Mouse (Mus musculus): Measurements from ENCODE around the gene Slit1.

Slit1 gene

GRCm38 (mm10) chr19:41657446-41657845 lies 86.0 kb downstream of the Slit1 start:
- intact Hi-C loops (cut with DNase I), result no loop called here

- intact Hi-C loops (cut with DNase I), result loop anchor here (1.0 kb wide), 1 partner anchor 103 kb away; no protein-coding TSS in a partner anchor
These were observed 86.8 kb downstream of the Slit1 start for GRCm38 (mm10) chr19:41656671-41657070.

GRCm38 (mm10) chr19:41655970-41656369 lies 87.5 kb downstream of the Slit1 start:
- intact Hi-C loops (cut with DNase I), result loop anchor here (1.0 kb wide), 1 partner anchor 103 kb away; no protein-coding TSS in a partner anchor

GRCm38 (mm10) chr19:41655089-41655783 lies 88.2 kb downstream of the Slit1 start:
- intact Hi-C loops (cut with DNase I), result no loop called here

GRCm38 (mm10) chr19:41651967-41652366 lies 91.5 kb downstream of the Slit1 start:
- intact Hi-C loops (cut with DNase I), result no loop called here

GRCm38 (mm10) chr19:41649394-41649793 lies 94.1 kb downstream of the Slit1 start:
- intact Hi-C loops (cut with DNase I), result no loop called here

GRCm38 (mm10) chr19:41646947-41647631 lies 96.4 kb downstream of the Slit1 start:
- intact Hi-C loops (cut with DNase I), result loop anchor here (2.0 kb wide), 1 partner anchor 118 kb away; no protein-coding TSS in a partner anchor

GRCm38 (mm10) chr19:41643010-41643409 lies 100.5 kb downstream of the Slit1 start:
- intact Hi-C loops (cut with DNase I), result no loop called here

- intact Hi-C loops (cut with DNase I), result no loop called here
These were observed 108.5 kb downstream of the Slit1 start for GRCm38 (mm10) chr19:41634999-41635398.

- intact Hi-C loops (cut with DNase I), result no loop called here
These were observed 109.4 kb downstream of the Slit1 start for GRCm38 (mm10) chr19:41634099-41634498.

- intact Hi-C loops (cut with DNase I), result no loop called here
These were observed 113.9 kb downstream of the Slit1 start for GRCm38 (mm10) chr19:41629532-41629931.

GRCm38 (mm10) chr19:41628970-41629369 lies 114.5 kb downstream of the Slit1 start:
- intact Hi-C loops (cut with DNase I), result no loop called here

GRCm38 (mm10) chr19:41620366-41621092 lies 122.9 kb downstream of the Slit1 start:
- intact Hi-C loops (cut with DNase I), result no loop called here

GRCm38 (mm10) chr19:41618771-41619385 lies 124.6 kb downstream of the Slit1 start:
- intact Hi-C loops (cut with DNase I), result no loop called here

- intact Hi-C loops (cut with DNase I), result no loop called here
These were observed 125.3 kb downstream of the Slit1 start for GRCm38 (mm10) chr19:41618153-41618657.

- intact Hi-C loops (cut with DNase I), result no loop called here
These were observed 126.4 kb downstream of the Slit1 start for GRCm38 (mm10) chr19:41617102-41617501.

GRCm38 (mm10) chr19:41616274-41616673 lies 127.2 kb downstream of the Slit1 start:
- intact Hi-C loops (cut with DNase I), result no loop called here

GRCm38 (mm10) chr19:41615606-41616224 lies 127.8 kb downstream of the Slit1 start:
- intact Hi-C loops (cut with DNase I), result no loop called here

- intact Hi-C loops (cut with DNase I), result no loop called here
These were observed 130.0 kb downstream of the Slit1 start for GRCm38 (mm10) chr19:41613325-41614087.

GRCm38 (mm10) chr19:41611683-41612082 lies 131.8 kb downstream of the Slit1 start:
- intact Hi-C loops (cut with DNase I), result no loop called here
